Mouse (Mus musculus) E14TG2a.4 (cell line): ENCODE data around the gene Fbxo27.

Experiments
- CTCF ChIP-seq: conservative IDR thresholded peaks from 2 replicates; pipeline ENCODE4 v1.5.1; 2014; ENCODE audit warnings: low read length
- NANOG ChIP-seq: IDR thresholded peaks from 2 replicates; pipeline ENCODE4 v1.6.1; 2014; ENCODE audit warnings: borderline replicate concordance, low read length, mixed read lengths
- POU5F1 ChIP-seq: IDR thresholded peaks from 2 replicates; pipeline ENCODE4 v1.6.1; 2014; ENCODE audit warnings: low read length, borderline replicate concordance

GRCm38 (mm10) chr7:28727649-28728340 lies 35.1 kb downstream of the Fbxo27 start:
- TF ChIP-seq CTCF (no peak), NANOG (no peak), POU5F1 (no peak)
